Mouse (Mus musculus) thymus, postnatal 10 days (tissue): Measurements from ENCODE around the gene Lingo1.

Experiments used
- DNase-seq, 2 experiments: peaks; one replicate each; pipeline ENCODE4 v3.0.0; 2021; ENCODE audit warnings: low spot score in 2 of 2

Lingo1 gene

DNA sequence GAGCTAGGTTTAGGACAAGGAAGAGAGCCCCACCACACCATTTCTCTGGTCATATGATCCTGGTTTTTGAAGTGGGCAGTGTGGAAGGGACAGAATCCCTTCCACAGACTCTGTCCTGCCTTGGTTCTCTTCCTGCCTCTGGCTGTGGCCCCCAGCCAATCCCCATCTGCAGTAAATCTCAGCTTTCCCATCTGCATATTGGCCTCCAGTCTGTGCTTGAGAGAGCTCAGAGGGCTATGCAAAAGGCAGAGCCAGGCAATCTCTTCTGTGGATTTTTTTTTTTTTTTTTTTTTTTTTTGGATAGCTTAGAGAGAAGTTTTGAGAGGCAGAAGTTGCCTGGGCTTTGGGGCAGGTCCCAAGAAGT, 190.8 kb downstream of the Lingo1 start:
- DNase-seq, result no peak

DNA sequence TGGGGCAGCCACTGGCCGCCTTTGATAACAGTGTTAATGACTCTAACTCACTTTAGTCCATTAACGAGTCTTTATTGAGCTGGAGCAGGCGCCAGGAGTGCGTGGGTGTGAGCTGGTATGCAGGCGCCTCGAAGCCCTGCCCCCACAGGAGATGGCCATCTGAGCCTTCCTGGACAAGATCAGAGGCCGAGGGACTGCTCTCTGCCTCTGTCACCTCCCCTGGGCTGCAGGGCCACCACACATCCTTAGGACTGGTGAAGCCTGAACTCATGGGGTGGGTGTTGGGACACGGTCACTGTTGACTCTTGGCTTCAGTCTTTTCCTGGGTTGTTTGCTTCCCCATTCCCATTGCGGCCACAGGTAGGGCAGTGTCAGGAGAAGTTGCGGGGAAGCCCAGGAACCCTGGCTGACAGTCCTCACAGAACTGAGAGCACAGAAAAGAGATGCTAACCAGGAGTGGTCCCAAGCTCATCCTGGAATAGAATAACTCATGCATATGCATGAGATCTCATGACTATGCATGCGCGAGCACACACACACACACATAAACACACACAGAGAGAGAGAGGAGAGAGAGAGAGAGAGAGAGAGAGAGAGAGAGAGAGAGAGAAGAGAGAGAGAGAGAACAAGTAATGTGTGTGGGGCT, 191.3 kb downstream of the Lingo1 start:
- DNase-seq, result no peak

GRCm38 (mm10) chr9:56600655-56601054, 195.6 kb downstream of the Lingo1 start:
- DNase-seq, result no peak

GRCm38 (mm10) chr9:56592639-56593038, 203.6 kb downstream of the Lingo1 start:
- no peak for DNase-seq

GRCm38 (mm10) chr9:56591248-56591888, 204.9 kb downstream of the Lingo1 start:
- DNase-seq, result no peak

DNA sequence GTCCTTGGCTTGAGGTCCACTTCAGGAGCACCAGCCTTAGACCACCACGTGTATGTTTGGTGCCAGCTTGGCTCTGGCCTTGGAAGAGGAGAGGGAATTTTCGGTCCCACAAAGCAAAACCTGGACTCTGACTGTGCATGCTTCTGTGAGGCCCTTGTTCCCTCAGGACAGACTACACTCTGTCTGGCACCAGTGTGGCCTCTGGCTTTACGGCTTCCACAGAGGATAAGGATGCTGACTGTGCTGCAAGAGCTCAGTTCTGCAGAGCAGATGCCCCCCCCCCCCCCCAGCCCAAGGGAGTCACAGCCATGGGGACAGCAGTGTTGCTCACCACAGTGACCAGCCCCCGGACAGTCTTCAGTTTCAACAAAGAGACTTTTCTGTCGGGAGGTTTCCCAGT, 206.5 kb downstream of the Lingo1 start:
- no peak for DNase-seq

DNA sequence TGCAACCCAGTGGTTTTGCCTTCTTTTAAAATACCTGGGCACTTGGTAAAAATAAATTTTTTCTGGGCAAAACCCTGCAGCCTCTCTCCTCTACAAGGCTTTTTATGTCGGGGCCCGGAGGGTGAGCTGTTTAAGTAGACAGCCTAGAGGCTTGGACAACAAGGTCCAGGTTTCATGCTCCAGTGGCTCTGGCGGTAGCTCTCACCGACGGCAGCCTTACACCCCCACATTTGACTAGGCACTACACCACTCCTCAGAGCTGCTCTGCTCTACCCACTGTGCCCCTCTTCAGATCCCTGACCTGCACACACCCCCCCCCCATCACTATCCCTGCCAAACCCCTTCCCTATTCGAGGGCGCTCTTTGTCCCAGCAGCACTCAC, 212.2 kb downstream of the Lingo1 start:
- DNase-seq, result no peak

DNA sequence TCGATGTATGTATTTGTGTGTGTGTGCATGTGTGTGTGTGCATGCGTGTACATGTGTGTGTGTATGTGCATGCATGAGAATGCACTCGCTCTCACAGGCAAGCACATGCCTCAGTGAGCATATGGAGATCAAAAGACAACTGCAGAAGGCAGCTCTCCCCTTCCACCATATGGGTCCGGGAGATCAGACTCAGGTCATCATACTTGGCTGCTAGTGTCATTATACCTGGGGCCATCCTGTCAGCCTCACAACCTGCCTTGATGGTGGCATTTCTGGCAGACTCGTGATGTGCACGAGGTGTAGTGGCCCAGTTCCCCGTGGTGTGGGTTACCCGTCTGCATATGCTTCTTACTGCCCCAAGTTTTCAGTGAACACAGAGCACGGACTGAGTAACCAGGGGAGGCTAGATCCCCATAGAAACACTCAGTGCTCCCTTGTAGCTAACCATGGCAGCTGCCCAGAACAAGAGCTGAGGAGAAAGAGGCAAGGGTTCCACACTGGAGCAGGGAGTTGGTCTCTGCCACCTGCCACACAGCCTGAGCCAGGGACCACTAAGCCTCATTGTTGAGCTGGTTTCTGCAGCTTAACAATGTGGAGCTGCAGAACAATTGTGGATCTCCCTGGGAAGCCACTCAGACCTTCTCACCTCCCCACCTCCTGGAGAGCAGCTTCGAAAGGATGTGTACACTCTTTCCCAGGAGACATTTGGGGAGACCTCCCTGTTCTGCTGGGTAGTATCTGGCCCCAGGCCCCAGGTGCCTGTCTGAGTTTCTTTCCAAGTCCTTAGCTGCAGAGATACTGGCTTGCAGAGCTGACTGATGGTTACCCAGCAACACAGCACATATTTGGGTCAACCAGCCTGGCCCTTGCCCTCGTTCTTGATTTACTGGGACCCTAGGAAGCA, 212.9 kb downstream of the Lingo1 start:
- DNase-seq, result no peak

- DNase-seq, result no peak
These were observed 213.6 kb downstream of the Lingo1 start for GRCm38 (mm10) chr9:56582628-56583027.

DNA sequence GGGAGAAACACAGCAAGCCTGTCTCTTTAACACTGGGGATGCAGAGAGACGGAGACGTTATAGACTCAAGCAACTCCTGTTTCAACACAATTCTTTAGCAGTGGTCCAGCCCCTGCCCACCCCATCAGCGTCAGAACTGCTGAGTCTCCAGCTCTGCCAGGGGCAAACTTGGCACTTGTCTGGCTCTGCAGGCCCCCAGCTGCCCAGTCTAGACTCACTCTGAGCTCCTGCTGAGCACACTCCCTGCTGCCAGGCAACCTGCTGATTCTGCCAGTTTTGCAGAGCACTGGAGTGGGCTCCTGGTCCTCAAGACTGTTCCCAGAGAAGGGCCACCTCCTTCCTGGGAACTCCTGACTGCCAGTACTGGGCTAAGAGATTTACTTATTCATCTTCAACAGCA, 214.6 kb downstream of the Lingo1 start:
- no peak for DNase-seq

DNA sequence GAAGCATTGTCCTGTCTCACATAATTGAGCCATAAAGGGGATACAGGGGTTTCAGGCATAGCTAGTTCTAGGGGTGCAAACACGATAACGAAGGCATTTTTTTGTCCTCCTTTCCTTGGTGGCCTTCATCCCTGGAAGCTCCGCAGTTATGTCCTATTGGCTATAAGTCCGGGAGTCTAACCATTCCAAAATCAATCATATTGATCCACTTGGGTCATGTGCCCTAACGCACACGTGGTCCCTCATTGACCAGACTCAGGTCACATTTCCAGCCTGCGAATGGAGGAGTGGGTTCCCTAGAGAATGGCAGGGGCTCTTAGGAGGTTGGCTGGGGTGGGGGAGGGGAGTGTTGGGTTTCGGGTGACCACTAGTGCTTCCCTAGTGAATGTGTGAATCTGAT, 215.3 kb downstream of the Lingo1 start:
- DNase-seq, result no peak

DNA sequence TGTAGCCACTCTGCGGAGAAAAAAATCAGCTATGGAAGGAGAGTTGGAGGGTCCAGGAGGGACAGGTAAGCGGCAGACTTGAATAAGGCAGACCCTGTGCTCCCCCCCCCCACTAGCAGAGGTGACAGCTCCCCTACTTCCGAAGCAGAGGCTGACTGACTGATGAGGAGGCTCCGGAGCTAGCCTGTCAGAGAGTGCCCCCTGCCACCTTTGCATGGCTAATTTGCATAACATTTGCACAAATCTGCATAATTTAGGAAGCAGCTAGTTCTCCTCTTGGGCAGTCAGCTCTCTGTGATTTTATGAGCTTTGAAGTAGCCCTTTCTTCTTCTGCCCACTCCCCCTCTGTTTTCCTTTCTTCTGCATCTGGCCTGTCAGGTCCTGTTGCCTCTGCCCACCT, 216.2 kb downstream of the Lingo1 start:
- no peak for DNase-seq

DNA sequence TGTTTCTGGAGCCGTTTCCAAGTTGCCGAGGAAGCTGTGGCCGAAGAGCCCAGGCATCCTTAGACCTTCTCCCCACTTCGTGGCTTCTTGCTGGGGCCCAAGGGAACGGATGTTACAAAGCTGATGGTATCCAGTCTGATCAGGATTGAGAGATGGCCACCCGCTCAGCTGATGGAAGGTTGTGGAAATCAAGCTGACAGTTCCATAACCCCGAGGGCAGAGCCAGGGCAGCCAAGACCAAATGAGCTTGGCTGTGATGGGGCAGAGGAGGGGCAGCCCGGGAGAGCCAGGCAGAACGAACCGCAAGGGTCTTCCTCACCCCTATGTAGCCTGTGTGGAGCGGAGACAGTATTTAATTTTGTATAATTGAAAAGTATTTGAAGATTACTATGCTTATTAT, 218.9 kb downstream of the Lingo1 start:
- no peak for DNase-seq

DNA sequence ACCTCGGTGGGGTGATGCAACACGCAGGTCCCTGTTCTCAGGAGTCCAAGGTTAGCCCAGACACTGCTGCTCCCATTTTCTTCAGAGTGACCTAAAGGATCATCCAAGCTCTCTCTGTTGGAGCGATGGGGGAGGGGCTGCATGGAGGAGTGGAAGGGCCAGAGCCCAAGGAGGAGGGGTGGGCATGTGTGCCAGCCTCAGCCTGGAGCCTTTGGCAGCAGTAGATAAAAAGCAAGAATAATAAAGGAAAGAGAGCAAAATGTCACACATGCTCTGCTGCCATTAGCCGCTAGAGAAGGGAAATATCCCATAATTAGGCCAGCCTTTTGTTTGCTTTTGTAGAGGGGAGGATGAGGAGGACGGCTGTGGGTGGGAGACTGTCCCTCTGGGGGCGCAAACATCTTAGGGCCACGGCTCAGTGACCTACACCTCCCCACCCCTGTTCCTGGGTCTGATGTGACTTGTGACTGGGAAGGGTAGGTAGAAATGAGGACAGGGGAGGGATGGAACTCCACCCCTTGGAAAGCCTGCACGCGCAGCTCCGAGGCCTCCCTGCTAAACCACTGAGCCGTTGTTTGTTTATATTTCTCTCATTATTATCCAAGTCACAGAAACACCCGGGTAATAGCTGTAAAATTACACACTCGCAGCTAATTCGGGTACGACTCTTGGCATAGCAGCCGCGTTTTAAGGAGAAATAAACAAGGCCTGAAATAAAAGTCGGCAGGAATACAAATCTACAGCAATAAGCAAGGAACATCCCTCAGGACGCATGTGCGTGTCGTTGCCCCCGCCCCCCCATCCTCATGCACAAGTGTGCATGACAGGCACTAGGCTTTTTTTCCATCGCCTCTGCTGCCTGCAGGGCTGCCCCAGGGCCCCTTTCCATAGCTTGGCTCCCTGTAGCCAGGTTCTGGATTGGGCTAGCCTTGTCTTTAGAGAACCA, 223.5 kb downstream of the Lingo1 start:
- no peak for DNase-seq
